Comparison of ENCODE assay signal across 20 mouse cellular contexts in the genomic region with DNA sequence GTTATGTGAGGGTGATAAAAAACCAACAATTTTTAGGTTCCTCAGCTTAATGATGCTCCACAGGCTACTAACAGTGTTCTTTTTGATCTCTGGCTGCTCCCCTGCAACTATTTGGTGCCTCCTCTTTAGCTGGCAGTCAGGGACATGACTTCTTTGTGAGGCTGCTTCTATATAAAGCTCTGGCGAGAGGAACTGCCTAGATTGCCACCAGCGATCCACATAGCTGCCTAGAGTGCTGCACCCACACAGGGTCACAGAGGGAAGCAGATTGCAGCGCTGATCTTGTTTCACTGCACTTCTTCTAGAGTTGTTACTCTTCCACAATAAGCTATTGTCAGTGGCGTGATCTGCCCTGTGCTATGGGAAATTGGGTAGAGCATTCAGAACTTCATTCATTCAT. TPM values are rescaled to one million over a fixed set of nuclear protein-coding genes. Genes with fewer than 3 reads are reported as not detected.
DNase-seq lines count a peak whose midpoint lies in the region; ATAC-seq and TF ChIP-seq lines count a peak whose summit lies in the region.
"Had no signal": no experiment of that assay in that cellular context is flagged by ENCODE, and none has a peak within 500 bp of the region (broad histone marks: within the 10 kb centered on the region; RNA-seq: fewer than 3 reads in every experiment).

No protein-coding gene starts in this region.

- no peaks in the 10 kb centered on the region for H3K27me3 ChIP-seq in heart, adult 2 months (ENCODE audit: control insufficient read depth, insufficient read depth, low read length)
- no peaks in the 10 kb centered on the region for H3K27me3 ChIP-seq in MEL (ENCODE audit: control insufficient read depth in 1 of 2, insufficient read depth in 2 of 2, low read length in 2 of 2)
- no peaks in the 10 kb centered on the region for H3K27me3 ChIP-seq in heart, embryonic 13.5 days (replicated peaks)
- H3K27me3 ChIP-seq in liver, embryonic 12.5 days (replicated peaks), result no peaks in the 10 kb centered on the region
- H3K27me3 ChIP-seq: limb, embryonic 15.5 days; midbrain, embryonic 15.5 days; neural tube, embryonic 15.5 days had no signal

- H3K4me3 ChIP-seq in heart, adult 2 months, result no peak overlapping the region
- no peak overlapping the region for H3K4me3 ChIP-seq in MEL (ENCODE audit: control insufficient read depth in 1 of 2, insufficient read depth in 1 of 2, low read depth in 2 of 2, low read length in 2 of 2)
- no peak overlapping the region for H3K4me3 ChIP-seq in heart, embryonic 13.5 days
- no peak overlapping the region for H3K4me3 ChIP-seq in liver, embryonic 12.5 days
- H3K4me3 ChIP-seq: hindbrain, embryonic 10.5 days; limb, embryonic 15.5 days; midbrain, embryonic 15.5 days; neural tube, embryonic 15.5 days had no signal

- no peak overlapping the region for H3K9ac ChIP-seq in heart, adult 2 months (ENCODE audit: low read depth, low read length)
- no peak overlapping the region for H3K9ac ChIP-seq in MEL (ENCODE audit: control insufficient read depth, low read depth, low read length, poor library complexity, severe bottlenecking)
- no peak overlapping the region for H3K9ac ChIP-seq in heart, embryonic 13.5 days
- no peak overlapping the region for H3K9ac ChIP-seq in liver, embryonic 12.5 days
- H3K9ac ChIP-seq: limb, embryonic 15.5 days; midbrain, embryonic 15.5 days; neural tube, embryonic 15.5 days had no signal

- no peak for ATAC-seq in heart, embryonic 13.5 days (ENCODE audit: extremely low read depth, insufficient number of reproducible peaks, low FRiP score, low TSS enrichment)
- ATAC-seq in liver, embryonic 12.5 days, result no peak
- ATAC-seq: forebrain, embryonic 16.5 days; hindbrain, postnatal 0 days; intestine, postnatal 0 days; midbrain, embryonic 15.5 days had no signal

- TF ChIP-seq POLR2A in heart, adult 2 months (IDR thresholded peaks at IDR 0.05; ENCODE audit: insufficient read depth, low read depth, low read length), result no peak
- TF ChIP-seq POLR2A in MEL (IDR thresholded peaks at IDR 0.05; ENCODE audit: control insufficient read depth in 1 of 2, insufficient read depth in 1 of 2, low read depth in 1 of 2, low read length in 2 of 2, poor library complexity in 1 of 2), result no peak

- H3K36me3 ChIP-seq in heart, adult 2 months (ENCODE audit: control insufficient read depth, insufficient read depth, low read length), result no peaks in the 10 kb centered on the region
- peaks cover 0 to 25% of the 10 kb centered on the region in 2 experiments; a peak in 2 of 4 replicates for H3K36me3 ChIP-seq in MEL (ENCODE audit: control insufficient read depth in 1 of 2, insufficient read depth in 2 of 2, low read length in 2 of 2)
- H3K36me3 ChIP-seq in heart, embryonic 13.5 days, result no peaks in the 10 kb centered on the region
- no peaks in the 10 kb centered on the region for H3K36me3 ChIP-seq in liver, embryonic 12.5 days
- H3K36me3 ChIP-seq: hindbrain, embryonic 10.5 days; limb, embryonic 15.5 days; midbrain, embryonic 15.5 days; neural tube, embryonic 15.5 days had no signal

- H3K9me3 ChIP-seq in MEL (replicated peaks; ENCODE audit: insufficient read depth, low read length), result no peaks in the 10 kb centered on the region
- H3K9me3 ChIP-seq in heart, embryonic 13.5 days, result no peaks in the 10 kb centered on the region; the same call in 1 of the 2 replicates
- H3K9me3 ChIP-seq in liver, embryonic 12.5 days (replicated peaks), result no peaks in the 10 kb centered on the region
- H3K9me3 ChIP-seq: hindbrain, embryonic 10.5 days; limb, embryonic 15.5 days; midbrain, embryonic 15.5 days; neural tube, embryonic 15.5 days had no signal

- H3K4me2 ChIP-seq in heart, embryonic 13.5 days, result no peak overlapping the region
- no peak overlapping the region for H3K4me2 ChIP-seq in liver, embryonic 12.5 days
- H3K4me2 ChIP-seq: limb, embryonic 15.5 days; midbrain, embryonic 15.5 days; neural tube, embryonic 15.5 days had no signal

- no peaks in the 10 kb centered on the region for H3K4me1 ChIP-seq in heart, adult 2 months (ENCODE audit: control insufficient read depth, insufficient read depth, low read length)
- H3K4me1 ChIP-seq in MEL (ENCODE audit: control insufficient read depth in 1 of 2, insufficient read depth in 2 of 2, low read length in 2 of 2), result peaks cover 9 to 17% of the 10 kb centered on the region in 2 experiments
- peaks cover 12% of the 10 kb centered on the region; the same call in 1 of the 2 replicates for H3K4me1 ChIP-seq in heart, embryonic 13.5 days
- H3K4me1 ChIP-seq in liver, embryonic 12.5 days, result no peaks in the 10 kb centered on the region
- H3K4me1 ChIP-seq: hindbrain, embryonic 10.5 days; limb, embryonic 15.5 days; midbrain, embryonic 15.5 days; neural tube, embryonic 15.5 days had no signal

- TF ChIP-seq CTCF in heart, adult 2 months (IDR thresholded peaks at IDR 0.05), result no peak
- no peak for TF ChIP-seq CTCF in MEL (IDR thresholded peaks at IDR 0.05 in 2 of 3, conservative IDR thresholded peaks at IDR 0.05 in 1 of 3; ENCODE audit: control insufficient read depth in 1 of 3, insufficient read depth in 1 of 3, low read depth in 2 of 3, low read length in 3 of 3, poor library complexity in 1 of 3, severe bottlenecking in 1 of 3)

- 25% methylated on average over 4 of the region's 4 CpGs for WGBS in heart, adult 2 months
- WGBS in heart, embryonic 13.5 days, result 24% methylated on average over 4 of the region's 4 CpGs
- WGBS in liver, embryonic 12.5 days (ENCODE audit: insufficient replicate concordance), result 46% methylated on average over 4 of the region's 4 CpGs

- peak in 1 of 2 experiments; percentile 13 for DNase-seq in heart, adult 2 months
- DNase-seq in heart, postnatal 36 days, result no peak
- DNase-seq in MEL (ENCODE audit: low read depth, low spot score), result peak; percentile 54
- peak; percentile 9 for DNase-seq in heart, postnatal 4 days
- no peak for DNase-seq in adrenal gland, postnatal 14 days
- DNase-seq: adrenal gland, adult 8-10 months; cerebellum, adult 11 months; cerebellum, postnatal 14 days; lung, adult 18-20 months; spleen, adult 18-20 months; thymus, adult 18-20 months had no signal

- intact Hi-C loops in heart, adult 2 months (cut with DNase I), result no loop called here
- intact Hi-C loops in heart, postnatal 36 days (cut with DNase I), result no loop called here

- H3K79me2 ChIP-seq in heart, adult 2 months (replicated peaks; ENCODE audit: control insufficient read depth, insufficient read depth, low read length), result no peaks in the 10 kb centered on the region
- no peaks in the 10 kb centered on the region for H3K79me2 ChIP-seq in MEL (ENCODE audit: control insufficient read depth, insufficient read depth, low read length, poor library complexity)

- H3K27ac ChIP-seq in heart, adult 2 months, result 0 out of 2 replicates have a peak overlapping the region, but pooled peaks have one; percentile 13
- H3K27ac ChIP-seq in MEL (ENCODE audit: control insufficient read depth, low read depth, low read length), result no peak overlapping the region
- 0 out of 2 replicates have a peak overlapping the region, but pooled peaks have one; percentile 12 for H3K27ac ChIP-seq in heart, embryonic 13.5 days (replicated peaks)
- no peak overlapping the region for H3K27ac ChIP-seq in liver, embryonic 12.5 days
- H3K27ac ChIP-seq: hindbrain, embryonic 10.5 days; hindbrain, postnatal 0 days; limb, embryonic 15.5 days; midbrain, embryonic 15.5 days; neural tube, embryonic 15.5 days had no signal

- no peak for TF ChIP-seq EP300 in heart, adult 2 months (IDR thresholded peaks at IDR 0.05; ENCODE audit: insufficient read depth, low read depth, low read length)
- no peak for TF ChIP-seq EP300 in MEL (IDR thresholded peaks at IDR 0.05; ENCODE audit: low read depth in 1 of 2, low read length in 2 of 2)

- TF ChIP-seq RAD21 in MEL (IDR thresholded peaks at IDR 0.05; ENCODE audit: low read depth, low read length), result no peak

TF ChIP-seq in MEL, 35 proteins besides CTCF, POLR2A, EP300 and RAD21:
- TF ChIP-seq CHD2 (IDR thresholded peaks at IDR 0.05; ENCODE audit: low read length) (no peak), POLR2AphosphoS2 (IDR thresholded peaks at IDR 0.05; ENCODE audit: low read length) (no peak), TBP (IDR thresholded peaks at IDR 0.05; ENCODE audit: low read depth, low read length) (peak; percentile 87), UBTF (IDR thresholded peaks at IDR 0.05; ENCODE audit: borderline replicate concordance, insufficient read depth, low read depth, low read length) (no peak), POLR2AphosphoS5 (IDR thresholded peaks at IDR 0.05; ENCODE audit: borderline replicate concordance, low read depth, low read length) (no peak), ETS1 (IDR thresholded peaks at IDR 0.05; ENCODE audit: low read depth, low read length) (no peak), JUND (IDR thresholded peaks at IDR 0.05; ENCODE audit: low read depth, low read length) (0 out of 2 replicates have a peak, but pooled peaks have one; percentile 21), GABPA (IDR thresholded peaks at IDR 0.05; ENCODE audit: low read depth, low read length) (no peak), MXI1 (IDR thresholded peaks at IDR 0.05; ENCODE audit: low read depth, low read length) (no peak), SIN3A (IDR thresholded peaks at IDR 0.05; ENCODE audit: low read length) (0 out of 2 replicates have a peak, but pooled peaks have one; percentile 31), BHLHE40 (IDR thresholded peaks at IDR 0.05; ENCODE audit: borderline replicate concordance, low read depth, low read length) (no peak), CHD1 (IDR thresholded peaks at IDR 0.05; ENCODE audit: low read depth, low read length) (no peak)

RNA-seq across cellular contexts. Expression of gene Rnf128, which starts 20.5 kb away (rescaled TPM):
- 10 to 100 TPM; 69.3 to 82.4 TPM for total RNA-seq in heart, adult 2 months (2021)
- polyA plus RNA-seq in heart, adult 2 months (2012; rRNA removed), result 16.4 and 26.1 TPM in 2 replicates
- 10 to 100 TPM; 70.5 to 70.8 TPM for total RNA-seq in heart, postnatal 36 days (2021)
- total RNA-seq in MEL (2012; rRNA removed), result 19.6 and 23.1 TPM in 2 replicates
- 10 to 100 TPM in 1 of 2 experiments, not detected in 1; 16.2 TPM for polyA plus RNA-seq in MEL (2012; ENCODE audit: insufficient read depth in 1 of 2, insufficient read length in 2 of 2, low read depth in 1 of 2, low replicate concordance in 2 of 2, missing spikeins in 1 of 2)
- 25.2 and 29.9 TPM in 2 replicates for polyA plus RNA-seq in heart, embryonic 13.5 days (2015; fragmentation: Nextera tagmentation; extraction: Ambion mirVana)
- 10 to 100 TPM; 47.2 to 53.1 TPM for total RNA-seq in heart, postnatal 4 days (2021)
- 20.1 and 31.2 TPM in 2 replicates for total RNA-seq in adrenal gland, postnatal 14 days (2021)
- polyA plus RNA-seq in liver, embryonic 12.5 days (2016; fragmentation: Nextera tagmentation; extraction: Ambion mirVana), result 39.5 TPM in 2 replicates

Comparison
In these comparisons a context has a peak if more than half of its experiments do, and no peak if none do; other contexts are left out.
1. DNase-seq: peak in MEL (single experiment) and heart, postnatal 4 days (single experiment); none in heart, postnatal 36 days (0 of 2) and adrenal gland, postnatal 14 days (single experiment).
2. H3K27ac ChIP-seq: peak in heart, adult 2 months (single experiment) and heart, embryonic 13.5 days (single experiment); none in MEL (single experiment) and liver, embryonic 12.5 days (single experiment).